Mouse (Mus musculus) embryo, embryonic 9.5 days (tissue): ENCODE data around the gene Acy3.
A peak's percentile ranks its signal among the peaks of the same experiment; 100 is the strongest.
"Not testable (repeated sequence)": the region's sequence is repeated elsewhere in the genome, so short reads cannot be mapped to it uniquely, and the experiment has no call there.

ENCODE experiments used
- DNase-seq: peaks from one replicate; pipeline ENCODE4 v3.0.0-alpha.2; 2017; ENCODE audit errors: extremely low spot score

Gene Acy3

GRCm38 (mm10) chr19:4003641-4004040 lies 17.3 kb downstream of the Acy3 start:
- DNase-seq, result no peak

GRCm38 (mm10) chr19:4004331-4004730 lies 18.0 kb downstream of the Acy3 start:
- no peak for DNase-seq

- DNase-seq, result no peak
These were observed 18.7 kb downstream of the Acy3 start for GRCm38 (mm10) chr19:4005091-4005490.

- DNase-seq, result no peak
These were observed 19.6 kb downstream of the Acy3 start for GRCm38 (mm10) chr19:4005971-4006370.

- no peak for DNase-seq
These were observed 24.7 kb downstream of the Acy3 start for GRCm38 (mm10) chr19:4011086-4011485.

GRCm38 (mm10) chr19:4012432-4013022 lies 26.2 kb downstream of the Acy3 start, which contains the start of gene Ndufv1:
Gene Ndufv1, minus strand, starts transcription at chr19:4012806.
- peak; percentile 95 for DNase-seq

GRCm38 (mm10) chr19:4013066-4013465 lies 26.7 kb downstream of the Acy3 start:
- DNase-seq, result no peak

GRCm38 (mm10) chr19:4014802-4015201 lies 28.4 kb downstream of the Acy3 start:
- no peak for DNase-seq

- DNase-seq, result no peak
These were observed 29.3 kb downstream of the Acy3 start for GRCm38 (mm10) chr19:4015635-4016034.

GRCm38 (mm10) chr19:4017921-4018587 lies 31.7 kb downstream of the Acy3 start:
- no peak for DNase-seq

GRCm38 (mm10) chr19:4018743-4019583 lies 32.6 kb downstream of the Acy3 start:
- peak; percentile 77 for DNase-seq

- DNase-seq, result no peak
These were observed 36.8 kb downstream of the Acy3 start for GRCm38 (mm10) chr19:4023185-4023584.

GRCm38 (mm10) chr19:4027576-4027975 lies 41.2 kb downstream of the Acy3 start:
- DNase-seq, result no peak

- DNase-seq, result no peak
These were observed 46.3 kb downstream of the Acy3 start for GRCm38 (mm10) chr19:4032668-4033067.

- no peak for DNase-seq
These were observed 46.9 kb downstream of the Acy3 start for GRCm38 (mm10) chr19:4033298-4033697.

- DNase-seq, result no peak
These were observed 47.4 kb downstream of the Acy3 start for GRCm38 (mm10) chr19:4033742-4034141.

- no peak for DNase-seq
These were observed 50.1 kb downstream of the Acy3 start for GRCm38 (mm10) chr19:4036327-4037045.

GRCm38 (mm10) chr19:4037154-4037787 lies 50.9 kb downstream of the Acy3 start:
- DNase-seq, result not testable (repeated sequence)

- peak; percentile 84 for DNase-seq
These were observed 51.4 kb downstream of the Acy3 start, which contains the start of gene Gstp1 for GRCm38 (mm10) chr19:4037788-4038232. Gene Gstp1, minus strand, starts transcription at chr19:4037985.
